Mouse (Mus musculus): ENCODE data around the gene Sumf1.

GRCm38 (mm10) chr6:108216091-108216490 lies 30.7 kb upstream of the Sumf1 start:
- TF ChIP-seq GATA1 (IDR thresholded peaks at IDR 0.05; ENCODE audit: borderline replicate concordance, low read length): no peak
- no peak for TF ChIP-seq CTCF (IDR thresholded peaks at IDR 0.05; ENCODE audit: low read depth, low read length)
